Mouse (Mus musculus): ENCODE data around the gene Ppm1d.

DNA sequence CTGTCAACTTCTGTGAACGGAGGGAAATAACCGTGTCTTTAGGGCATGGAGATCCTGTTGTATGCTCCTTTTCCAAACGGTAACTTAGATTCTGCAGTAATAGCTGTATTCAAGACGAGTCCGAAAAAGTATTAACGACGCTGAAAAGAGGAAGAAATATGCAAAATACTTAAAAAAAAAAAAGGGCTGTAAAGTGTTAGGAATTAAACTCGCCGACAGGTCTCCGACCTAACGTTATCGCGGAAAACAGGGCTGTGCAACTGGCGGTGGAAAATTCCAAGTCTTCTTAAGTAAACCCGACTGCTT is 684 bp upstream of the Ppm1d start:
- TF ChIP-seq POLR2A (IDR thresholded peaks at IDR 0.05; ENCODE audit: insufficient read length, low read depth) (no peak), USF1 (IDR thresholded peaks at IDR 0.05; ENCODE audit: low read depth) (no peak), CEBPB (IDR thresholded peaks at IDR 0.05; ENCODE audit: insufficient read depth, poor library complexity, severe bottlenecking) (no peak), TCF12 (IDR thresholded peaks at IDR 0.05; ENCODE audit: insufficient read depth, poor library complexity, severe bottlenecking) (no peak), REST (IDR thresholded peaks at IDR 0.05; ENCODE audit: insufficient read depth, insufficient read length) (no peak), MAX (IDR thresholded peaks at IDR 0.05; ENCODE audit: low read depth) (no peak), SRF (IDR thresholded peaks at IDR 0.05; ENCODE audit: control insufficient read depth, insufficient read length, low read depth) (no peak), MYOD1 (IDR thresholded peaks at IDR 0.05; ENCODE audit: control insufficient read depth in 1 of 3, insufficient read length in 2 of 3, low read depth in 2 of 3) (no peak), E2F4 (IDR thresholded peaks at IDR 0.05; ENCODE audit: insufficient read depth) (no peak), POLR2AphosphoS2 (IDR thresholded peaks at IDR 0.05; ENCODE audit: insufficient read length, low read depth) (no peak), MYOG (IDR thresholded peaks at IDR 0.05; ENCODE audit: control insufficient read depth in 1 of 3, insufficient read depth in 1 of 3, insufficient read length in 2 of 3, low read depth in 2 of 3) (no peak), TCF3 (IDR thresholded peaks at IDR 0.05; ENCODE audit: insufficient read length, low read depth) (no peak)

All from myocyte (in vitro differentiated cells).